Mouse (Mus musculus): ENCODE results near the gene Ydjc.

DNA sequence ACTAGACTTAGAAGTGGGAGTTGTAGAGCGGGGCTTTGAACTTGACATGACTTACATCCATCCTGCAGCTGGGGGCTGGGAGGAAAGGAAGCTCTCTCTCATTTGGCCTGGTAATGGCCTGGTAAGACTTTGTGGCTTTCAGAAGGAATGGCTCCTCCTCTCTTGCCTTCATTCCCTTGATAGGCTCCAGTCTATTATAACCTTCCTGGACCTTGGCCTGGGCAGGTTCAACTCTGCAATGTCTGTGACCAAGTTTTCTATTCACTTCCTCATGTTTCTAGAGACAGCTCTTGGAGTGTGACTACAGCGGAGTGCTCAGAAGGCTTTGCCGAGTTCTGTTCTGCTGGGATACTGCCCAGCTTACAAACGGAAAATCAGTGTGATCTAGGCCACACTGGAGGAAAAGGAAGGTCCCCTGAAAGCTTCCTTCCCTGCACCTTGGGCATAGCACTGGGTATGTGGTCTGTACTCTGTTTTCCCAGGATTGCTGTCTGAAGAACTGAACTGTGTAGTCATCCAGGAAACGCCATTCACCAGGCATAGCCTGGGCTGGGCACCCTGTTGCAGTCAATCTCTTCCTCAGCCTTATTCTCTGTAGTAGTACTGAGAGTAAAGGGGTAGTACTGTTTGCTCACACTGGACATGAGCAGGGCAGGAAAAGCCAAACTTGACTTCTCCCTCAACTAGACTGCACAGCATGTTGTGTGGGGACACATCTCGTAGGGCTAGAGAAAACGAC lies 6.3 kb downstream of the Ydjc start:
- TF ChIP-seq CTCF (IDR thresholded peaks at IDR 0.05; ENCODE audit: low read depth, low read length) (no peak), TAL1 (conservative IDR thresholded peaks at IDR 0.05; ENCODE audit: low read depth, low read length) (no peak), GATA1 (IDR thresholded peaks at IDR 0.05; ENCODE audit: borderline replicate concordance, low read length) (no peak)

All from G1E (cell line).